Mouse (Mus musculus) midbrain, postnatal 0 days (tissue): ENCODE results near the gene Ces3a. TPM values are rescaled to one million over a fixed set of nuclear protein-coding genes. Genes with fewer than 3 reads are reported as not detected.

Experiments used
- ATAC-seq: fragments of 200-750 bp; cut with Nextera tagmentation; 2 replicates; pipeline ENCODE4 v1.8.0; 2017; ENCODE audit warnings: moderate number of reproducible peaks, mild to moderate bottlenecking, moderate TSS enrichment, moderate library complexity; ENCODE audit not compliant: low FRiP score
- DNase-seq: peaks from one replicate; pipeline ENCODE4 v3.0.0-alpha.2; 2015; ENCODE audit warnings: low spot score
- H3K27ac ChIP-seq: fragments of 300-500 bp; sonication (generic); 2 replicates; pipeline ENCODE4 v1.5.1; 2014; ENCODE audit warnings: low read depth, mild to moderate bottlenecking, low read length, mixed read lengths
- H3K27me3 ChIP-seq: fragments of 300-500 bp; sonication (generic); 2 replicates; pipeline ENCODE4 v1.6.1; 2014; ENCODE audit warnings: low read length, control low read depth, mixed read lengths; ENCODE audit not compliant: insufficient read depth
- H3K36me3 ChIP-seq: fragments of 300-500 bp; sonication (generic); 2 replicates; pipeline ENCODE4 v1.6.1; 2014; ENCODE audit warnings: low read length, control low read depth, mixed read lengths; ENCODE audit not compliant: insufficient read depth
- H3K4me1 ChIP-seq: fragments of 300-500 bp; sonication (generic); 2 replicates; pipeline ENCODE4 v1.6.1; 2014; ENCODE audit warnings: mild to moderate bottlenecking, control low read depth, antibody characterized with exemption, low read length, mixed read lengths; ENCODE audit not compliant: insufficient read depth
- H3K4me2 ChIP-seq: fragments of 300-500 bp; sonication (generic); 2 replicates; pipeline ENCODE4 v1.6.1; 2014; ENCODE audit warnings: low read depth, mild to moderate bottlenecking, low read length, mixed read lengths; ENCODE audit not compliant: poor library complexity, severe bottlenecking
- H3K4me3 ChIP-seq: fragments of 300-500 bp; sonication (generic); 2 replicates; pipeline ENCODE4 v1.5.1; 2014; ENCODE audit warnings: low read depth, mild to moderate bottlenecking, low read length, moderate library complexity
- H3K9ac ChIP-seq: fragments of 300-500 bp; sonication (generic); replicated peaks from 2 replicates; pipeline ENCODE4 v1.6.1; 2014; ENCODE audit warnings: mild to moderate bottlenecking, low read length, moderate library complexity, mixed read lengths; ENCODE audit not compliant: poor library complexity, severe bottlenecking
- H3K9me3 ChIP-seq: fragments of 300-500 bp; sonication (generic); 2 replicates; pipeline ENCODE4 v1.6.1; 2016; ENCODE audit warnings: low read length, control low read depth
- CTCF ChIP-seq: IDR thresholded peaks from 2 replicates; pipeline ENCODE4 v1.5.1; 2016; ENCODE audit warnings: antibody characterized with exemption, mild to moderate bottlenecking
- WGBS: fragments of 180-500 bp; shearing (Covaris S2); extraction: QIAGEN DNeasy Blood & Tissue Kit; methylation state at CpG from one replicate; pipeline ENCODE4 v1.1.7; 2014; 5-methylcytosine and 5-hydroxymethylcytosine counted together
- polyA plus RNA-seq: library from polyadenylated mRNA; unstranded; fragments of >200 nt; fragmentation: Nextera tagmentation; extraction: Ambion mirVana; gene quantifications from 2 replicates; pipeline ENCODE4 v1.2.1, GENCODE M21; 2015
- total RNA-seq: library from RNA; depleted of rRNA; stranded (reverse); fragments of >200 nt; gene quantifications from 2 replicates; pipeline ENCODE4 v1.2.3, GENCODE M21; 2014; rRNA removed

Ces3a gene
- not detected in 2 replicates for total RNA-seq
- not detected in 2 replicates for polyA plus RNA-seq

GRCm38 (mm10) chr8:105048371-105048854 is at the start of gene Ces3a:
Gene Ces3a, plus strand, starts transcription at chr8:105048601.
- 83% methylated on average over 3 of the region's 3 CpGs for WGBS
- Histone ChIP-seq H3K4me2 (no peak within 1 kb of the TSS), H3K36me3 (no peaks in the 10 kb centered on the region), H3K4me1 (no peaks in the 10 kb centered on the region), H3K9ac (no peak within 1 kb of the TSS), H3K27me3 (no peaks in the 10 kb centered on the region), H3K9me3 (no peaks in the 10 kb centered on the region), H3K27ac (no peak within 1 kb of the TSS), H3K4me3 (no peak within 1 kb of the TSS)
- no peak for DNase-seq
- ATAC-seq = no peak
- no peak for TF ChIP-seq CTCF

GRCm38 (mm10) chr8:104999183-104999582 is 49.2 kb upstream of the Ces3a start:
- H3K27ac ChIP-seq = no peak overlapping the region
- H3K4me1 ChIP-seq = no peaks in the 10 kb centered on the region
- H3K9me3 ChIP-seq = no peaks in the 10 kb centered on the region
- no peak for DNase-seq
- no peaks in the 10 kb centered on the region for H3K36me3 ChIP-seq
- H3K4me2 ChIP-seq = no peak overlapping the region
- no peak overlapping the region for H3K4me3 ChIP-seq
- 87% methylated on average over 6 of the region's 6 CpGs for WGBS
- H3K27me3 ChIP-seq = no peaks in the 10 kb centered on the region
- H3K9ac ChIP-seq = no peak overlapping the region
- ATAC-seq = no peak
- TF ChIP-seq CTCF = no peak

- H3K27me3 ChIP-seq = no peaks in the 10 kb centered on the region
- no peak within 1 kb of the TSS for H3K4me3 ChIP-seq
- H3K9ac ChIP-seq = no peak within 1 kb of the TSS
- H3K27ac ChIP-seq = no peak within 1 kb of the TSS
- ATAC-seq (no peak), DNase-seq (no peak)
- H3K4me2 ChIP-seq = no peak within 1 kb of the TSS
- 85% methylated on average over 7 of the region's 7 CpGs for WGBS
- no peaks in the 10 kb centered on the region for H3K9me3 ChIP-seq
- H3K36me3 ChIP-seq = no peaks in the 10 kb centered on the region
- TF ChIP-seq CTCF = no peak
- no peaks in the 10 kb centered on the region for H3K4me1 ChIP-seq
Observed at GRCm38 (mm10) chr8:105000586-105000985, 47.8 kb upstream of the Ces3a start, which contains the start of gene Ces2h. Gene Ces2h, plus strand, starts transcription at chr8:105000853.

- H3K4me1 ChIP-seq = no peaks in the 10 kb centered on the region
- ATAC-seq = no peak
- no peak for DNase-seq
- H3K4me2 ChIP-seq = no peak overlapping the region
- no peak overlapping the region for H3K4me3 ChIP-seq
- H3K36me3 ChIP-seq = no peaks in the 10 kb centered on the region
- H3K9ac ChIP-seq = no peak overlapping the region
- TF ChIP-seq CTCF = no peak
- 86% methylated on average over 2 of the region's 2 CpGs for WGBS
- no peak overlapping the region for H3K27ac ChIP-seq
- H3K9me3 ChIP-seq = no peaks in the 10 kb centered on the region
- no peaks in the 10 kb centered on the region for H3K27me3 ChIP-seq
Observed at GRCm38 (mm10) chr8:105010000-105010399, 38.4 kb upstream of the Ces3a start.

GRCm38 (mm10) chr8:105011136-105011535 is 37.3 kb upstream of the Ces3a start:
- Histone ChIP-seq H3K4me2 (no peak overlapping the region), H3K36me3 (no peaks in the 10 kb centered on the region), H3K4me1 (no peaks in the 10 kb centered on the region), H3K9me3 (no peaks in the 10 kb centered on the region), H3K27ac (no peak overlapping the region), H3K27me3 (no peaks in the 10 kb centered on the region), H3K9ac (no peak overlapping the region), H3K4me3 (no peak overlapping the region)
- ATAC-seq (no peak), DNase-seq (no peak)
- TF ChIP-seq CTCF = no peak
- WGBS = 81% methylated on average over 12 of the region's 12 CpGs

GRCm38 (mm10) chr8:105014391-105014790 is 34.0 kb upstream of the Ces3a start:
- TF ChIP-seq CTCF = no peak
- no peak overlapping the region for H3K4me2 ChIP-seq
- H3K4me1 ChIP-seq = no peaks in the 10 kb centered on the region
- H3K9ac ChIP-seq = no peak overlapping the region
- H3K27ac ChIP-seq = no peak overlapping the region
- no peak overlapping the region for H3K4me3 ChIP-seq
- no peak for ATAC-seq
- no peaks in the 10 kb centered on the region for H3K9me3 ChIP-seq
- 87% methylated on average over 5 of the region's 5 CpGs for WGBS
- DNase-seq = no peak
- H3K27me3 ChIP-seq = no peaks in the 10 kb centered on the region
- no peaks in the 10 kb centered on the region for H3K36me3 ChIP-seq
